Mouse (Mus musculus): ENCODE measurements around the gene Pam. TPM values are rescaled to one million over a fixed set of nuclear protein-coding genes. Genes with fewer than 3 reads are reported as not detected.

Gene Pam
- total and polyA plus RNA-seq, 3 experiments, result not detected

DNA sequence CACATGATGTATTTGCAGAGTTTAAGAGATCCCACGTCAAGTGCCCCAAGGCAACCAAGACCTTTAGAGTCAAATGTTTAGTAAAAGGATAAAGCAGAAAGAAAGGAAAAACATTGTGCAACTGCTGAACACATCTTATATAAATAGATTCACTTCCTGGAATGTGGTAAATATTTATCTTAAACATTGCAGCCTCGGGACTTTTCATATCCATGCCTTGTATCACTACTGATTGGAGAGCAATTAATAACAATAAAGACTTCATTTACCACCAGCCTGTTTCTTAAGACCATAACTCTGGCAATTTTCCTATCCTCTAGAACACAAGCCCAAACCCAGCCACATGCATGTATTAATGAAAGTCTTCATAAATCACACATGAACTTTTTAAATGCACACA lies 33.4 kb downstream of the Pam start:
- no peaks in the 10 kb centered on the region for H3K4me1 ChIP-seq (ENCODE audit: control insufficient read depth in 1 of 2, insufficient read depth in 2 of 2, low read length in 2 of 2)
- no peak overlapping the region for H3K27ac ChIP-seq (ENCODE audit: control insufficient read depth, low read depth, low read length)
- H3K36me3 ChIP-seq (ENCODE audit: control insufficient read depth in 1 of 2, insufficient read depth in 2 of 2, low read length in 2 of 2), result no peaks in the 10 kb centered on the region
- H3K9ac ChIP-seq (ENCODE audit: control insufficient read depth, low read depth, low read length, poor library complexity, severe bottlenecking), result no peak overlapping the region
- TF ChIP-seq MXI1 (IDR thresholded peaks at IDR 0.05; ENCODE audit: low read depth, low read length) (no peak), POLR2AphosphoS5 (IDR thresholded peaks at IDR 0.05; ENCODE audit: borderline replicate concordance, low read depth, low read length) (no peak), MAZ (IDR thresholded peaks at IDR 0.05; ENCODE audit: low read depth, low read length) (no peak), MEF2A (IDR thresholded peaks at IDR 0.05; ENCODE audit: extremely low read depth, insufficient replicate concordance, low read depth, low read length, poor library complexity, severe bottlenecking) (no peak)
- no peak overlapping the region for H3K4me3 ChIP-seq (ENCODE audit: control insufficient read depth in 1 of 2, insufficient read depth in 1 of 2, low read depth in 2 of 2, low read length in 2 of 2)
- no peak for DNase-seq (ENCODE audit: low read depth, low spot score)
- H3K27me3 ChIP-seq (ENCODE audit: control insufficient read depth in 1 of 2, insufficient read depth in 2 of 2, low read length in 2 of 2), result no peaks in the 10 kb centered on the region; a peak in 1 of 4 replicates
- no peaks in the 10 kb centered on the region for H3K9me3 ChIP-seq (replicated peaks; ENCODE audit: insufficient read depth, low read length)
- no peaks in the 10 kb centered on the region for H3K79me2 ChIP-seq (ENCODE audit: control insufficient read depth, insufficient read depth, low read length, poor library complexity)

GRCm38 (mm10) chr1:98059401-98059800 lies 36.0 kb downstream of the Pam start:
- H3K9me3 ChIP-seq (replicated peaks; ENCODE audit: insufficient read depth, low read length), result no peaks in the 10 kb centered on the region
- H3K27me3 ChIP-seq (ENCODE audit: control insufficient read depth in 1 of 2, insufficient read depth in 2 of 2, low read length in 2 of 2), result no peaks in the 10 kb centered on the region; a peak in 1 of 4 replicates
- TF ChIP-seq ETS1 (IDR thresholded peaks at IDR 0.05; ENCODE audit: low read depth, low read length) (no peak), TCF12 (IDR thresholded peaks at IDR 0.05; ENCODE audit: low read depth, low read length) (no peak), E2F4 (IDR thresholded peaks at IDR 0.05; ENCODE audit: borderline replicate concordance, low read depth, low read length) (no peak), USF1 (IDR thresholded peaks at IDR 0.05; ENCODE audit: low read depth, low read length) (no peak), MYB (IDR thresholded peaks at IDR 0.05; ENCODE audit: low read depth, low read length) (no peak), SMC3 (IDR thresholded peaks at IDR 0.05; ENCODE audit: low read depth, low read length) (no peak), POLR2AphosphoS5 (IDR thresholded peaks at IDR 0.05; ENCODE audit: borderline replicate concordance, low read depth, low read length) (no peak), GABPA (IDR thresholded peaks at IDR 0.05; ENCODE audit: low read depth, low read length) (no peak), MEF2A (IDR thresholded peaks at IDR 0.05; ENCODE audit: extremely low read depth, insufficient replicate concordance, low read depth, low read length, poor library complexity, severe bottlenecking) (no peak), MAX (IDR thresholded peaks at IDR 0.05; ENCODE audit: low read length) (no peak), EP300 (IDR thresholded peaks at IDR 0.05; ENCODE audit: low read depth in 1 of 2, low read length in 2 of 2) (no peak), SIN3A (IDR thresholded peaks at IDR 0.05; ENCODE audit: low read length) (no peak), NELFE (IDR thresholded peaks at IDR 0.05; ENCODE audit: low read depth, low read length) (no peak), RCOR1 (IDR thresholded peaks at IDR 0.05; ENCODE audit: low read depth, low read length) (no peak), POLR2AphosphoS2 (IDR thresholded peaks at IDR 0.05; ENCODE audit: low read length) (no peak), ZC3H11A (IDR thresholded peaks at IDR 0.05; ENCODE audit: low read depth, low read length) (no peak), MAZ (IDR thresholded peaks at IDR 0.05; ENCODE audit: low read depth, low read length) (no peak), CHD2 (IDR thresholded peaks at IDR 0.05; ENCODE audit: low read length) (no peak), ZKSCAN1 (IDR thresholded peaks at IDR 0.05; ENCODE audit: low read depth, low read length) (no peak)
- no peak for DNase-seq (ENCODE audit: low read depth, low spot score)
- H3K4me3 ChIP-seq (ENCODE audit: control insufficient read depth in 1 of 2, insufficient read depth in 1 of 2, low read depth in 2 of 2, low read length in 2 of 2), result no peak overlapping the region
- H3K27ac ChIP-seq (ENCODE audit: control insufficient read depth, low read depth, low read length), result no peak overlapping the region
- H3K36me3 ChIP-seq (ENCODE audit: control insufficient read depth in 1 of 2, insufficient read depth in 2 of 2, low read length in 2 of 2), result no peaks in the 10 kb centered on the region
- no peak overlapping the region for H3K9ac ChIP-seq (ENCODE audit: control insufficient read depth, low read depth, low read length, poor library complexity, severe bottlenecking)
- H3K4me1 ChIP-seq (ENCODE audit: control insufficient read depth in 1 of 2, insufficient read depth in 2 of 2, low read length in 2 of 2), result no peaks in the 10 kb centered on the region
- H3K79me2 ChIP-seq (ENCODE audit: control insufficient read depth, insufficient read depth, low read length, poor library complexity), result no peaks in the 10 kb centered on the region
